Comparison of ENCODE assay signal across 15 mouse cellular contexts in the genomic region with DNA sequence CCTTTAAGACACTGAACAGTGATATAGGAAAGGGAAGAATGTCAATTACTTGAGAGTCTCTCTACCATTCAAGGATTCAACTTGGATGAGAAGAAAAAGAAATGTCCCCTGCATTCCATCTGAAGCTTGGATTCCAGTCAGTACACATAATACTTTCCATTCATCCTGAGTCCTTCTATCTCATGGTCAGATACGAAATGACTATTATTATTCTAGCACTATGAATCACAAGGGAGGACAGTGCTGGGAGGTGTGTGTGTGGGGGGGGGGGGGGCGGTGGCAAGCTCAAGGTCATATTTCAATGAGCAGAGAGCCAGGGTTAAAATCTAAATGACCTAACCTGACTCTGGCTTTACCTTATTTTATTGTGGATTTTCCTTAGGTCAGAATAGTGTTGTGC.
"Had no signal": no experiment of that assay in that cellular context is flagged by ENCODE, and none has a peak within 500 bp of the region (broad histone marks: within the 10 kb centered on the region; RNA-seq: fewer than 3 reads in every experiment).

No protein-coding gene starts in this region.

- H3K27me3 ChIP-seq: limb, embryonic 15.5 days; liver, embryonic 12.5 days; neural tube, embryonic 15.5 days had no signal

- ATAC-seq: liver, embryonic 12.5 days had no signal

- H3K9me3 ChIP-seq: limb, embryonic 15.5 days; liver, embryonic 12.5 days; midbrain, embryonic 10.5 days; neural tube, embryonic 15.5 days had no signal

- H3K4me3 ChIP-seq: limb, embryonic 15.5 days; liver, embryonic 12.5 days; midbrain, embryonic 10.5 days; myocyte; neural tube, embryonic 15.5 days had no signal

- H3K4me1 ChIP-seq: limb, embryonic 15.5 days; liver, embryonic 12.5 days; midbrain, embryonic 10.5 days; neural tube, embryonic 15.5 days had no signal

- H3K36me3 ChIP-seq: limb, embryonic 15.5 days; liver, embryonic 12.5 days; midbrain, embryonic 10.5 days; neural tube, embryonic 15.5 days had no signal

- H3K4me2 ChIP-seq: limb, embryonic 15.5 days; liver, embryonic 12.5 days; lung, embryonic 14.5 days; neural tube, embryonic 15.5 days had no signal

- H3K27ac ChIP-seq: limb, embryonic 15.5 days; liver, embryonic 12.5 days; midbrain, embryonic 10.5 days; neural tube, embryonic 15.5 days had no signal

- H3K9ac ChIP-seq: limb, embryonic 15.5 days; liver, embryonic 12.5 days; lung, embryonic 14.5 days; neural tube, embryonic 15.5 days had no signal

- DNase-seq: kidney, postnatal 25 days; lung, embryonic 14.5 days; lung, postnatal 10 days; lung, postnatal 4 days; midbrain, embryonic 14.5 days; right cerebral cortex, adult 18-20 months; right cerebral cortex, postnatal 4 days; spleen, adult 18-20 months; thymus, adult 18-20 months; thymus, postnatal 14 days had no signal
